1 mouse cellular context compared by ENCODE assay signal in genomic region chr4:148604541-148605165, GRCm38 (mm10).
A peak's percentile ranks its signal among the peaks of the same experiment; 100 is the strongest.
TF ChIP-seq lines count a peak whose summit lies in the region.

No protein-coding gene starts in this region.

TF ChIP-seq in ES-E14, 5 proteins besides CTCF, POLR2A, EP300 and RAD21:
- TF ChIP-seq ZC3H11A (IDR thresholded peaks at IDR 0.05; ENCODE audit: borderline replicate concordance, low read depth, low read length) (no peak), MAFK (IDR thresholded peaks at IDR 0.05; ENCODE audit: insufficient read depth, low read depth, low read length) (0 out of 2 replicates have a peak, but pooled peaks have one; percentile 47)
